Mouse (Mus musculus) ZHBTc4 (cell line): ENCODE results near the gene Dppa3.

Source experiments
- DNase-seq: peaks from one replicate; pipeline ENCODE4 v3.0.0-alpha.2; 2011; ENCODE audit warnings: low read depth, low spot score

Gene Dppa3

DNA sequence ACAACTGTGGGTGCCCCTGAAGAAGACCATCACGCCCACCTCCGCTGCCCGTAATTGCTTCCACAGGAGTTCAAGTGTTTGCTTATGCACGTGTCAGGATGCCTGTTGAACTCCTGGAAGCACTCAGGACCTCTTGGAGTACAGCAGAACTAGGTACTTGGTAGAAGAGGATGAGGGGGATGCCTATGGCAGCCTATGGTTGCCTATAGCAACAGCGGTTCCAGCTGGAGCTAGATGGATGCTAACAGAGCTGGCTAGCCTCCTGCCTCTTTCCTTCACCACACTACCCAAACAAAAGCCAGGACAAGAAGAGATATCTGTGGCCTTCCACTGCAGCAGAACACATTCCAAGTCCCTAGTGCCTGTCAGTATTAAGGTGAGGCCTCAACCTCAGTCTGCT is 41.5 kb downstream of the Dppa3 start:
- peak; percentile 45 for DNase-seq

DNA sequence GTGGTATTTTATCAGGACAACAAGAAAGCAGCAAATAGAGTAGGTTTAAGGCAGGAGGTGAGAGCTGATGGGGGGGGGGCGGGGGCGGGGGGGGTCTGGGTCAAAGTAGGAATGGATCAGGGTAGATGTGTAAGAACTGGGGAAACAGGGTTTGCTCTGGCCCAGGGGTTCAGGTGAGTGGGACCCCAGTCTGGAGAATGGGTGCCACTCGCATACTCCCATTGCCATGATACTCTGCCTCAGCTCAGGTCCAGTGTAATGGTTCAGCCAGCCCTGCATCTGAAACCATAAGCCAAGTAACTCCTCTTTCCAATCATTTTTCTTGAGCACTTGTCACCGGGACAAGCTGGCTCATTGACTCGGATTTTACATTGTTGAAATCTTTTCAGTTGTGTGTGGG is 42.6 kb downstream of the Dppa3 start:
- DNase-seq = no peak

DNA sequence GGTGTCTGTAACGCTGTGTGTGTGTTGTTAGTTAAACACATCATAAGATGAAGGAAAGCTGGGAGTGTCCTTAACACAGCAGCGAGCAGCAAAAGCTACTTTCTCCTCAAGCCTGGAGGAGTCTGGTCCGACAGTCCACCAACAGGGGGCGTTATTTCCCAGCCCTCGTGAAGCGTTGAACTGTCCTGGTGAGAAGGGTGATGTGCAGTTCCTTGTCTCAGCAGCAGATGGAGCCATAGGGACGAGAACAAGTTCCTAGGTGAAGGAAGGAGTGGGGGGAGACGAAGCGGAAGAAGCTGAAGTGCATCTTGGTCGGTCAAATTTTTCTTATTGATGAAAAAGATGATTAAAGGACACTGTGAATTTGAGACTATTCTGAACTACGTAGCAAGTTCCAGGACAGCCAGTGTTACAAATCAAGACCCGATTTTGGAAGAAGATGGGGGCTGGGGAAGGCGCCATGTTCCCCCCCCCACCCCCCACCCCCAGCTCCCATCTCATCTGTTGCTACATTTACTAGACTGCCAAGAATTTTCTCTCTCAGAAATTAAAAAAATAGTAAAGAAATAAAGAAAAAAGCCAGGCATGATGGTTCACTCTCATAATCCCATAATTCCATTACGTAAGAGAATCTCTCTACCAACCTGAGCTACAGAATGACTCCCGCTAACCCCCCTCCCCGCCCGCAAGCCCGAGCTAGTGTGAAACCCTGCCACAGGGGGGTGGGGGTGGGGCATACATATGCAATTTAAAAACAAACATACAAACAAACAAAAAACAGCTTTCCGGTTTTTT is 43.4 kb downstream of the Dppa3 start:
- DNase-seq = peak; percentile 98

DNA sequence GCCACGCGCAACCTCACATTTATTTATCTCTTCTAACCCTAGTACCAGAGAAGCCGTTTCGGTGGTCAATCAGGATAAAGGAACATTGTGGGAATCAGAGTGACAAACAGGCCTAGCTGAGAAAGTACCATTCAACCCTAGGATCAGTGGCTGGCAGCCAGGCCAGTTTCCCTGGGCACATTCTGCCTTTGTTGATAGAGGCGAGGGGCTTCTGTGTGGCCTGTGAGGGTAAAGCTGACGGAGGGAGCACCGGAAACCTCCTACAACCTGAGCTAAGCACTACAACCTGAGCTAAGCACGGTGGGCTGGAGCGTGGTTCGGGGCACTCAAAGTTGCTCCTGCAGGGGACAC is 44.0 kb downstream of the Dppa3 start:
- peak; percentile 59 for DNase-seq

DNA sequence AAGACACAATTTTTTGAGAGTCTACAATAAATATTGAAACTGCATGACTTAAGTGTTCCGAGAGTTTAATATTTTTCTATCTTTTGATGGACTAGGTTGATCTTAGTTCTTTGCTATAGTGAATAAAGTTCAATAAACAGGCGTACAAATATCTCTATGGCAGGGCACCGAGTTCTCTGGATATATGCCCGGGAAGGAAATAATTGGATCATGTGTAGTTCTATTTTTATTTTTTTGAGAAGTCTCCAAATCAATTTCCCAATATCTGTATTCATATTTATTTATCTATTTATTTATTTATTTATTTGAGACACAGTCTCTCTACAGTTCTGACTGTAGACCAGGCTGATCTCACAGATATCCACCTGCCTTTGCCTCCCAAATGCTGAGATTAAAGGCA is 44.6 kb downstream of the Dppa3 start:
- DNase-seq = no peak

DNA sequence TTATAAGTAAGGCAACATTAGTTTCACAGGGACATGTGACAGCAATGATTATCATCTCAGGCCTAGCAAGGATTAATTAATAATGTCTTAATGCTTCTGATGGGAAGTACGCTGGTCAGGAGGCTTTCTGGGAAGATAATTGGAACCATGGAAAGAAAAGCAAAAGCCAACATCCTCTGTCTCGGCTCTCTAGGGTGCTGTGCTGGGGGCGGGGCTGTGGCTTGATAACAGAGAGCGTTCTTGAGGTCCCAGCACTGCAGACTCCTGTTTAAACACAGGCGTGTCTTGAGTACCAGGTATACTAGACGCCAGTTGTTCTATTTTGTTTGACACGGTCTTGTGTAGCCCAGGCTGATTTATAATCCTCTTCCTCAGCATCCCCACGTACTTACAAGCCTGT is 46.5 kb downstream of the Dppa3 start:
- peak; percentile 51 for DNase-seq
